Mouse (Mus musculus) heart, embryonic 11.5 days (tissue): ENCODE data around the gene Neurl1b. TPM values are rescaled to one million over a fixed set of nuclear protein-coding genes. Genes with fewer than 3 reads are reported as not detected.

ENCODE experiments used
- ATAC-seq: fragments of 200-750 bp; cut with Nextera tagmentation; replicated peaks from 2 replicates; pipeline ENCODE4 v1.8.0; 2017; ENCODE audit warnings: moderate library complexity; ENCODE audit not compliant: insufficient number of reproducible peaks, low FRiP score, low TSS enrichment
- H3K27ac ChIP-seq: fragments of 300-500 bp; sonication (generic); 2 replicates; pipeline ENCODE4 v1.5.1; 2014; ENCODE audit warnings: mild to moderate bottlenecking, low read depth, low read length
- H3K27me3 ChIP-seq: fragments of 300-500 bp; sonication (generic); 2 replicates; pipeline ENCODE4 v1.6.1; 2014; ENCODE audit warnings: mild to moderate bottlenecking, low read length, mixed read lengths; ENCODE audit not compliant: control insufficient read depth, insufficient read depth
- H3K36me3 ChIP-seq: fragments of 300-500 bp; sonication (generic); 2 replicates; pipeline ENCODE4 v1.6.1; 2014; ENCODE audit warnings: mild to moderate bottlenecking, low read length, moderate library complexity, mixed read lengths; ENCODE audit not compliant: control insufficient read depth, insufficient read depth
- H3K4me1 ChIP-seq: fragments of 300-500 bp; sonication (generic); 2 replicates; pipeline ENCODE4 v1.6.1; 2014; ENCODE audit warnings: low read length; ENCODE audit not compliant: control insufficient read depth, insufficient read depth
- H3K4me2 ChIP-seq: fragments of 300-500 bp; sonication (generic); 2 replicates; pipeline ENCODE4 v1.6.1; 2014; ENCODE audit warnings: mild to moderate bottlenecking, moderate library complexity
- H3K4me3 ChIP-seq: fragments of 300-500 bp; sonication (generic); 2 replicates; pipeline ENCODE4 v1.5.1; 2014; ENCODE audit warnings: low read depth, low read length
- H3K9ac ChIP-seq: fragments of 300-500 bp; sonication (generic); 2 replicates; pipeline ENCODE4 v1.6.1; 2014; ENCODE audit warnings: mild to moderate bottlenecking, low read depth, low read length, moderate library complexity
- H3K9me3 ChIP-seq: fragments of 300-500 bp; sonication (generic); replicated peaks from 2 replicates; pipeline ENCODE4 v1.6.1; 2016; ENCODE audit warnings: low read length; ENCODE audit not compliant: control insufficient read depth
- WGBS: fragments of 180-500 bp; shearing (Covaris S2); extraction: QIAGEN DNeasy Blood & Tissue Kit; methylation state at CpG from one replicate; pipeline ENCODE4 v1.1.7; 2014; ENCODE audit not compliant: insufficient replicate concordance; 5-methylcytosine and 5-hydroxymethylcytosine counted together
- polyA plus RNA-seq: library from polyadenylated mRNA; unstranded; fragments of >200 nt; fragmentation: Nextera tagmentation; extraction: Ambion mirVana; gene quantifications from 2 replicates; pipeline ENCODE4 v1.2.1, GENCODE M21; 2014

The Neurl1b gene
- polyA plus RNA-seq, 1 experiment from 2014 or later = 3.0 TPM

DNA sequence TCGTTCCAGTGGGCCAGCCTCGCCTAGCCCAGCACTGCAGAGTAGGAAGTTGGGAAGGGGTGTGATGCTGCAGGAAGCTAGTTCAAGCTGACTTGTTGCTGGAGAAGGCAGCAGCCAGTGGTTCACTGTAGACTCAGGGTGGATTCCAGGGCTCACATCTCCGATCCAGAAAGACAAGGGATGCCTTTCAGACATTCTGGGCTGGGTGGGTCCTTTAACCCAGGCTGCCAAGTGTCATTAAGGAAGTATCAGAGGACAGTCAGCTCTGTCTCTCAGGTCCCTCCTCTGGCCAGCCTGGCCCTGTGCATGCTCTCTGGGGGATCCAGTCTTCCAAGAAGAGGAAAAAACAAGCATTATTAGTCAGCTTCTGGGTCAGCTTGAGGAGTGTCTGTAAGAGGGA, 26.5 kb upstream of the Neurl1b start:
- H3K27me3 ChIP-seq = no peaks in the 10 kb centered on the region
- H3K9ac ChIP-seq = no peak overlapping the region
- H3K4me2 ChIP-seq = no peak overlapping the region
- H3K4me3 ChIP-seq = no peak overlapping the region
- no peaks in the 10 kb centered on the region for H3K9me3 ChIP-seq
- H3K36me3 ChIP-seq = no peaks in the 10 kb centered on the region
- ATAC-seq = no peak
- H3K27ac ChIP-seq = no peak overlapping the region
- WGBS = 63% methylated on average over 3 of the region's 3 CpGs
- peaks cover 3% of the 10 kb centered on the region; the same call in 1 of the 2 replicates for H3K4me1 ChIP-seq

DNA sequence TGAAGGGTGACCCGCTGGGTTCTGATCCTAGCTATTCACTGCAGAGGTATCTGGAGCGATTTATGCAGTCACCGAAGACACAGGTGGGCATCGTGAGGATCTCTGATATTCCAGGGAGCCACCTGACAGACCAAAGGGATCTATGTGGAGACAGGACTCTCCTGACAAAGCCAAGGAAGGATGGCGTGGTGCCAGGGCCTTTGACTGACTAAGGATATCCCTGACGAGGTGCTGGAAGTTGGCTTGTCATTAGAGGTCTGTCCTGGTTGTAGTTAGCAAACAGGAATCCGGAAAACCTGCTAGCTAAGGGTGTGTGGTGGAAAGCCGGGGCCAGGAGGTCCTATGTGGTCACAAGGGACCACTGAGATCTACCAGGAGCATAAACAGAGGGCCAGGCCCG, 25.4 kb upstream of the Neurl1b start:
- H3K27ac ChIP-seq = no peak overlapping the region
- no peaks in the 10 kb centered on the region for H3K27me3 ChIP-seq
- H3K4me3 ChIP-seq = no peak overlapping the region
- no peaks in the 10 kb centered on the region; the same call in 1 of the 2 replicates for H3K9me3 ChIP-seq
- no peak for ATAC-seq
- H3K9ac ChIP-seq = no peak overlapping the region
- no peak overlapping the region for H3K4me2 ChIP-seq
- peaks cover 3% of the 10 kb centered on the region; the same call in 1 of the 2 replicates for H3K4me1 ChIP-seq
- WGBS = 75% methylated on average over 9 of the region's 9 CpGs
- no peaks in the 10 kb centered on the region for H3K36me3 ChIP-seq

DNA sequence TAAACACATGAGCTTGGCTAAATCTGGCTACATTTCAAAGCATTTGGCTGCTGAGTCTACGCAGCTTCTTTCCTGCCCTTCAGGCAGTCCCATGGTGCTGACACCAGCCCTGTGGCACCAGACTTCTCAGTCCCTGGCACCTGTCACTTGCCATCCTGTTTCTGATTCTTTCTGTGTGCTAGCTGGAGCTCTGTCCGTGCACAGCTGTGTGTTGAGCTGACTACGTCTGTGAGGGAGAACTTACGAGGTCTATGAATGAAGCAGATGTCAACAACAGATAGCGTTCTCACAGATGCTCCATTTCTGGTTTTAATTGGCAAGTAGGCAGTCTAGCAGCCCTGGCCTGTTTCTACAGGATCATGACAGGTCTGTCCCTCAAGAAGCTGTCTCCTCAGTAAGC, 24.0 kb upstream of the Neurl1b start:
- no peak overlapping the region for H3K9ac ChIP-seq
- H3K4me2 ChIP-seq = no peak overlapping the region
- H3K4me3 ChIP-seq = no peak overlapping the region
- WGBS = 58% methylated on average over 5 of the region's 5 CpGs
- H3K27ac ChIP-seq = no peak overlapping the region
- no peaks in the 10 kb centered on the region; the same call in 1 of the 2 replicates for H3K9me3 ChIP-seq
- 0 out of 2 replicates have a peak, but pooled peaks cover 3% of the 10 kb centered on the region for H3K4me1 ChIP-seq
- H3K36me3 ChIP-seq = no peaks in the 10 kb centered on the region
- no peaks in the 10 kb centered on the region for H3K27me3 ChIP-seq
- no peak for ATAC-seq

DNA sequence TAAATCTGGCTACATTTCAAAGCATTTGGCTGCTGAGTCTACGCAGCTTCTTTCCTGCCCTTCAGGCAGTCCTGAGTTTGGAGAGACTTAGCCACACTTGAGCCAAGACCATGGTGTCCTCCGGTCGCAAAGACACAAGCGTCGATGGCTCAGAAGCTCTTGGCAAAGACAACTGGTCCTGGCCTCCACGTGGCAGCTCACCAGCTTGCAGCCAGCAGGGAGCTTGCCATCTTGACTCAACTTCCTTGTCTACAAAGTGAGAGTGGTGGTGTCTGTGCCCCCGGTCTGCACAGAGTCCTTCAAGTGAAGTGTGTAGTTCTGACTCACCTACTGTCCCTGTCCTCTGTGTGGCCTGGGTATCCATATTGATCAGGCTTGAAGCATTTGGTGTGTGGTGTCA, 22.3 kb upstream of the Neurl1b start:
- Histone ChIP-seq H3K27me3 (no peaks in the 10 kb centered on the region), H3K9ac (no peak overlapping the region), H3K9me3 (no peaks in the 10 kb centered on the region; the same call in 1 of the 2 replicates), H3K4me3 (no peak overlapping the region), H3K4me1 (peaks cover 3% of the 10 kb centered on the region; the same call in 1 of the 2 replicates), H3K27ac (no peak overlapping the region), H3K36me3 (no peaks in the 10 kb centered on the region), H3K4me2 (no peak overlapping the region)
- WGBS = 81% methylated on average over 7 of the region's 7 CpGs
- no peak for ATAC-seq

DNA sequence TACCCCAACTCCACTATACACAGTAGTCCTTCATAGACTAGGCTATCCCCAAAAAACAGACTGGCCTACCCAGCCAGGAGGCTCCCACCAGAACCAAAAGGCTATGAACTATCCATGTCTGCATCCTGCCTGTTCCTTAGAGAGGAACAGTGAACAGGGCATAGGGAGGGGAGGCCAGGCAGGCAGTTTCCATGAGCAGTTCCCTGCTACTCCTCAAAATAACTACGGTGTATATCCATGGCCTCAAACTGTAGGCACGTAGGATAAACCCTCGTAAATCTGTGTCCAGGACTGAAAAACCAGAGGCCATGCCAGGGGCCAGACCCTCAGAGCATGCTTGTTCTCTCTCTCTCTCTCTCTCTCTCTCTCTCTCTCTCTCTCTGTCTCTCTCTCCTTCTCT, 17.9 kb upstream of the Neurl1b start:
- H3K4me3 ChIP-seq = no peak overlapping the region
- 49% methylated on average over 3 of the region's 3 CpGs for WGBS
- no peak overlapping the region for H3K27ac ChIP-seq
- no peaks in the 10 kb centered on the region for H3K27me3 ChIP-seq
- H3K4me1 ChIP-seq = no peaks in the 10 kb centered on the region; the same call in 1 of the 2 replicates
- no peak overlapping the region for H3K4me2 ChIP-seq
- H3K9me3 ChIP-seq = no peaks in the 10 kb centered on the region; the same call in 1 of the 2 replicates
- H3K9ac ChIP-seq = no peak overlapping the region
- ATAC-seq = no peak
- no peaks in the 10 kb centered on the region for H3K36me3 ChIP-seq

DNA sequence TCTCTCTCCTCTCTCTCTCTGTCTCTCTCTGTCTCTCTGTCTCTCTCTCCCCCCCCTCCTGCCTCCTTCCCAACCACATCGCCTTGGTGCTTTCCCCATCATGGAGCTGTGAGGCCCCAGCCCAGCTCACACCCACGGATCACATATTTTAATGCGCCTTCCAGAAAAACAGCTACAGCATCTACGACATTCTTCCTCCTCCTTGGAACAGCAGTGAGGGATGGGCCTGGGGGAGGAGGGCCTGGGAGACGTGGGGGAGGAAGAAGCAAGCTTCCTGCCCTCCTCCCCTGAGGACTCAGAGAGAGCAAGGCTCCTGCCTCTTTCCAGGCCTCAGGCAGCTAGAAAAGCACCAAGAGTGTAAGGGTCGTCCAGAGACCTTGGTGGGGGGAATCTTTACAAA, 17.3 kb upstream of the Neurl1b start:
- no peaks in the 10 kb centered on the region for H3K27me3 ChIP-seq
- no peak overlapping the region for H3K9ac ChIP-seq
- H3K4me2 ChIP-seq = no peak overlapping the region
- H3K4me1 ChIP-seq = no peaks in the 10 kb centered on the region; the same call in 1 of the 2 replicates
- no peak overlapping the region for H3K4me3 ChIP-seq
- WGBS = 44% methylated on average over 6 of the region's 6 CpGs
- no peaks in the 10 kb centered on the region for H3K36me3 ChIP-seq
- ATAC-seq = no peak
- H3K9me3 ChIP-seq = no peaks in the 10 kb centered on the region; the same call in 1 of the 2 replicates
- no peak overlapping the region for H3K27ac ChIP-seq

DNA sequence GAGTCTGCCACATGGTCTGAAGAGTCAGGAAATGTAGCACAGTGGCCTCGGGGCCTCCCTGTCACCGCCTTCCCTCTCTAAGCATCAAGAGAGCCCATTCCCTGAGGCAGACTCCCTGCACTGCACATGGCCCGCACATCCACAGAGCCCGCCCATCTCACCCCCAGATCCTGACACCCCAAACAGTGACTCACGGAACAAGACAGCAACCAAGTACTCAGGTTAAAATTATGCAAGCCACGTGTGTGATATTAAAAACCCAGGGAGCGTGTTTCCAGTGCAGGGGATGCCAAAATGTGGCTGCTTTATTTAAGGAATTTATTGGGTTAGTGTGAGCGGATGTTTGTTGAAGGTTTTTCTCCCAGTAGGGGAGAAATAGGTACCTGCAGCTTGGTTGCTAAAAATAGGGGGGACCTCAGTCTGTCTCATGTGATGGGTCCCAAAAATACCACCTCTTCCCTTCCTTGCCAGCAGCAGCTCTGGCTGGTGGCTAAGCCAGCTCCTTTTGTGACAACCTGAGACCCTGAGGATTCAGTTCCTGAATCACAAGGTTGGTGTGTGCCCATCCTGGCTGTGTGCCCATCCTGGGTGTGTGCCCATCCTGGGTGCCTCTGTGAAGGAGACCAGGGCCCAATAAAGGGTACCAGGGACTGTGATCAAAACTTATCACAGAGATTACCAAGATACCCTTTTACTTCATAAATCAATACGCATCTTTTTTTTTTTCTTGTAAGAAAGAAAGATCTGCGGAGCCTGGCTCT, 9.1 kb upstream of the Neurl1b start:
- H3K9ac ChIP-seq = no peak overlapping the region
- H3K36me3 ChIP-seq = no peaks in the 10 kb centered on the region
- H3K4me3 ChIP-seq = no peak overlapping the region
- peaks cover 9% of the 10 kb centered on the region; the same call in 1 of the 2 replicates for H3K4me1 ChIP-seq
- H3K27me3 ChIP-seq = no peaks in the 10 kb centered on the region
- no peak overlapping the region for H3K27ac ChIP-seq
- H3K9me3 ChIP-seq = no peaks in the 10 kb centered on the region
- ATAC-seq = no peak
- 74% methylated on average over 10 of the region's 10 CpGs for WGBS
- no peak overlapping the region for H3K4me2 ChIP-seq

DNA sequence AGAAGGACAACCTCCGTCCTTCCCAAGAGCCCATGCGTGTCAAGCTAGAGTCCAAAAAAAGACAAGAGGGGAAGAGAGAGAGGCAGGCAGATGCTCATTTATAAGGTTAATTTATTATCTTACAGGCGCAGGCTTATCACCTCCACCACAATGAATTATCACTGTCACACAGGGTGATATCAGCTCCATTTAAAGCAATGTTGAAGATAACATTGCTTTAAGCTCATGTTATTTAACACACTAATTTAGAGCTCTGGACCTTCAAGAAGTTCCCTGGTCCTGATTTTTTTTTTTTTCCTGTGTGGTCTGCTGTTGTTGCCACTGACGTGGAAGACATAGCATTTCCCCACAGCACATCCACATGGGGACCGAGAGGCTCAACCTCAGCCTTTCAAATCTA, 1.7 kb upstream of the Neurl1b start:
- Histone ChIP-seq H3K27ac (peak overlapping the region; percentile 58; the same call in 1 of the 2 replicates), H3K9me3 (no peaks in the 10 kb centered on the region), H3K9ac (peak overlapping the region; percentile 30; the same call in 1 of the 2 replicates), H3K4me2 (peak overlapping the region; percentile 98), H3K36me3 (no peaks in the 10 kb centered on the region), H3K27me3 (peaks cover 30% of the 10 kb centered on the region), H3K4me1 (peaks cover 27% of the 10 kb centered on the region), H3K4me3 (no peak overlapping the region)
- ATAC-seq = no peak
- WGBS = 30% methylated on average over 5 of the region's 5 CpGs

DNA sequence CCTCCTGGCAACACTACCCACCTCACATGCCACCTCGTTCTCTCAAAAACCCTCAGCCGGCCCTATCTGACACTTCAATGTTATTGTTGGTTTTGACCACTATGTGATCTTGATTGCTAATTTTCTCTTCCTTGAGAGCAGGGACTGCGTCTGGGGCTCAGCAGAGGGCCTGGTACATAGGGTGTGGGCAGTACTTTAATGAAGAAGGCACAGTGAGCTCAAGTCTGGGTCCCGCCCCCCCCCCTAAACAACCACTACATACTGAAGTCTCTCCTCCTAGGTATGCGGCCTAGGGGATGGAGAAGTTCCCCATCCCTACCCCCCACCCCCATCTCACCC, 476 bp upstream of the Neurl1b start:
- Histone ChIP-seq H3K27me3 (peaks cover 30% of the 10 kb centered on the region), H3K9ac (peak overlapping the region; percentile 84)
- 0 out of 2 replicates have a peak, but pooled peaks have one; percentile 35 for ATAC-seq

More for the DNA sequence above, 476 bp upstream of the Neurl1b start:
- Histone ChIP-seq H3K27ac (no peak overlapping the region; the same call in 1 of the 2 replicates), H3K4me2 (peak overlapping the region; percentile 98), H3K36me3 (no peaks in the 10 kb centered on the region), H3K4me1 (peaks cover 27% of the 10 kb centered on the region), H3K4me3 (peak overlapping the region; percentile 81), H3K9me3 (no peaks in the 10 kb centered on the region)
- WGBS = 8% methylated on average over 5 of the region's 5 CpGs
